Mouse (Mus musculus): ENCODE data around the gene Hipk4.
A peak's percentile ranks its signal among the peaks of the same experiment; 100 is the strongest.

DNA sequence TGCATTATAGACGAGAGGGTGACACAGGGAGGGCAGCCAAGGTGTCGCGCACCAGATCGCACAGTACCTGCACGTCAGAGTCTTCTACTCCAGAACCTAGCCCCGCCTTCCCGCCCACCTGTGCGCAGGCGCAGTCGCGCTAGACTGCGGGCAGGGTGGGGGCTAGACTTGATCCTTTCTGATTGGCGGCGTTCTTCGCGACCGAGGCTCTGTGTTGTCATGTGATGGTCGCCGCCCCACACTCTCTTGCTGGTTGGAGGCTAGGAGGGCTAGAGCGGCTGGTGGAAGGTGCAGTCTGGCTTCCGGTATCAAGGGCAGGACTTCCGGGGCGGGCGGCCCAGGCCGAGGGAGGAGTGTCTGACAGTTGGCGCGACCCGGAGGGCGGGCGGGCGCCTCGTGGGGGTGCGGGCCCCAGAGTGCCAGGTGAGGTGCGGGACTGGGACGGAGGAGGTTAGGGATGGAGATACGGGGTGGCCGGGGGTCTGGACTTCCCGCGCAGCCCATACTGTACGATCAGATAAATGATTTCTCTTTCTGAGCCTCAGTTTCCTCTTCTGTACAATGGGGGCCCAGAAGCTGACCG lies 30.0 kb downstream of the Hipk4 start, which contains the start of the genes Pld3 and 2310022A10Rik:
- TF ChIP-seq POLR2A (IDR thresholded peaks at IDR 0.05; ENCODE audit: low read depth, low read length) = peak; percentile 94
- TF ChIP-seq ELF1 (IDR thresholded peaks at IDR 0.05; ENCODE audit: low read depth, low read length) = peak; percentile 91
- TF ChIP-seq CTCF (conservative IDR thresholded peaks at IDR 0.05 in 1 of 2, IDR thresholded peaks at IDR 0.05 in 1 of 2; ENCODE audit: low read depth in 2 of 2, low read length in 2 of 2) = no peak
- TF ChIP-seq NELFE (IDR thresholded peaks at IDR 0.05; ENCODE audit: low read depth, low read length) = peak; percentile 84
- TF ChIP-seq GABPA (IDR thresholded peaks at IDR 0.05; ENCODE audit: insufficient replicate concordance, low read depth, low read length) = peak; percentile 33; the same call in 1 of the 2 replicates
- peak; percentile 87 for TF ChIP-seq USF1 (IDR thresholded peaks at IDR 0.05; ENCODE audit: low read depth, low read length)
- no peak for TF ChIP-seq EP300 (IDR thresholded peaks at IDR 0.05; ENCODE audit: low read length)
- TF ChIP-seq ZKSCAN1 (IDR thresholded peaks at IDR 0.05; ENCODE audit: borderline replicate concordance, low read depth, low read length) = no peak
- peak; percentile 83 for TF ChIP-seq SIN3A (IDR thresholded peaks at IDR 0.05; ENCODE audit: low read length)
- TF ChIP-seq NRF1 (IDR thresholded peaks at IDR 0.05; ENCODE audit: low read depth, low read length) = peak; percentile 93
- TF ChIP-seq JUND (conservative IDR thresholded peaks at IDR 0.05; ENCODE audit: low read depth, low read length) = no peak
- TF ChIP-seq IRF4 (IDR thresholded peaks at IDR 0.05; ENCODE audit: low read depth, low read length) = no peak
- peak; percentile 56; the same call in 1 of the 2 replicates for TF ChIP-seq TBP (conservative IDR thresholded peaks at IDR 0.05; ENCODE audit: low read depth, low read length)
- TF ChIP-seq MAX (IDR thresholded peaks at IDR 0.05; ENCODE audit: low read length) = peak; percentile 57; the same call in 1 of the 2 replicates
